Mouse (Mus musculus) CH12.LX (cell line): ENCODE results near the gene 5730480H06Rik. TPM values are rescaled to one million over a fixed set of nuclear protein-coding genes. Genes with fewer than 3 reads are reported as not detected.

Experiments
- DNase-seq: peaks from one replicate; pipeline ENCODE4 v3.0.0-alpha.2; 2013; ENCODE audit errors: extremely low read depth
- H3K27ac ChIP-seq: 2 replicates; pipeline ENCODE4 v1.5.1; 2012; ENCODE audit warnings: low read depth, mild to moderate bottlenecking, control low read depth, moderate library complexity; ENCODE audit not compliant: insufficient read depth
- H3K27me3 ChIP-seq: replicated peaks from 2 replicates; pipeline ENCODE3; 2012; ENCODE audit warnings: inconsistent platforms
- H3K36me3 ChIP-seq, 2 experiments: replicated peaks in 1 of 2; 2 replicates each; pipeline versions ENCODE3 to v1.6.1; 2012; ENCODE audit warnings: inconsistent platforms in 1 of 2, low read length in 1 of 2, mild to moderate bottlenecking in 1 of 2, mixed read lengths in 1 of 2, moderate library complexity in 1 of 2; ENCODE audit not compliant: control insufficient read depth in 1 of 2, insufficient read depth in 1 of 2
- H3K4me1 ChIP-seq, 2 experiments: 2 replicates each; pipeline ENCODE4 v1.6.1; 2012; ENCODE audit warnings: inconsistent platforms in 1 of 2, moderate library complexity in 1 of 2; ENCODE audit not compliant: insufficient read depth in 2 of 2, control insufficient read depth in 1 of 2
- H3K4me2 ChIP-seq: 2 replicates; pipeline ENCODE4 v1.6.1; 2012; ENCODE audit warnings: low read depth, mild to moderate bottlenecking, control low read depth; ENCODE audit not compliant: poor library complexity, insufficient read depth, severe bottlenecking
- H3K4me3 ChIP-seq, 3 experiments: fragments of 150-350 bp in 1 of 3; sonication (generic) in 1 of 3; replicated peaks in 1 of 3; 2 replicates each; pipeline versions ENCODE3 to v1.5.1; 2011 to 2012; ENCODE audit warnings: low read depth in 2 of 3, low read length in 2 of 3, mild to moderate bottlenecking in 2 of 3, moderate library complexity in 2 of 3, control low read depth in 1 of 3, improper control_type of control experiment in 1 of 3, inconsistent platforms in 1 of 3, mixed read lengths in 1 of 3; ENCODE audit not compliant: poor library complexity in 1 of 3
- H3K79me2 ChIP-seq: replicated peaks from 2 replicates; pipeline ENCODE4 v1.6.1; 2012; ENCODE audit warnings: mild to moderate bottlenecking, moderate library complexity; ENCODE audit not compliant: control insufficient read depth, poor library complexity, insufficient read depth, severe bottlenecking; ENCODE audit errors: extremely low read depth
- H3K9ac ChIP-seq: 2 replicates; pipeline ENCODE4 v1.6.1; 2012; ENCODE audit warnings: low read depth, mild to moderate bottlenecking, control low read depth, moderate library complexity; ENCODE audit not compliant: insufficient read depth
- H3K9me3 ChIP-seq: replicated peaks from 2 replicates; pipeline ENCODE3; 2012; ENCODE audit warnings: low read length, inconsistent platforms, mixed read lengths
- CHD1 ChIP-seq: IDR thresholded peaks from 2 replicates; pipeline ENCODE4 v1.6.1; 2012; ENCODE audit warnings: low read depth, low read length, improper control_type of control experiment, inconsistent platforms
- CHD2 ChIP-seq: IDR thresholded peaks from 2 replicates; pipeline ENCODE4 v1.6.1; 2011; ENCODE audit warnings: low read length, improper control_type of control experiment
- E2F4 ChIP-seq: IDR thresholded peaks from 2 replicates; pipeline ENCODE4 v1.6.1; 2011; ENCODE audit warnings: low read depth, low read length, improper control_type of control experiment; ENCODE audit not compliant: insufficient replicate concordance
- HCFC1 ChIP-seq: IDR thresholded peaks from 2 replicates; pipeline ENCODE4 v1.6.1; 2012; ENCODE audit warnings: low read depth, mild to moderate bottlenecking, inconsistent platforms, low read length, improper control_type of control experiment
- KAT2A ChIP-seq: IDR thresholded peaks from 2 replicates; pipeline ENCODE4 v1.6.1; 2012; ENCODE audit warnings: low read length, improper control_type of control experiment, inconsistent platforms; ENCODE audit not compliant: insufficient replicate concordance
- MEF2A ChIP-seq: IDR thresholded peaks from 2 replicates; pipeline ENCODE4 v1.6.1; 2014; ENCODE audit warnings: low read depth, mild to moderate bottlenecking, inconsistent platforms, low read length, improper control_type of control experiment, borderline replicate concordance
- MYC ChIP-seq: IDR thresholded peaks from 2 replicates; pipeline ENCODE4 v1.6.1; 2011; ENCODE audit warnings: low read depth, mild to moderate bottlenecking, improper control_type of control experiment, low read length
- PAX5 ChIP-seq: IDR thresholded peaks from 2 replicates; pipeline ENCODE4 v1.6.1; 2012; ENCODE audit warnings: low read length, inconsistent platforms, mixed read lengths
- RAD21 ChIP-seq: IDR thresholded peaks from 2 replicates; pipeline ENCODE4 v1.6.1; 2011; ENCODE audit warnings: low read depth, mild to moderate bottlenecking, low read length, improper control_type of control experiment, moderate library complexity
- ZC3H11A ChIP-seq: IDR thresholded peaks from 2 replicates; pipeline ENCODE4 v1.6.1; 2012; ENCODE audit warnings: low read depth, mild to moderate bottlenecking, inconsistent platforms, low read length, improper control_type of control experiment
- ZKSCAN1 ChIP-seq: IDR thresholded peaks from 2 replicates; pipeline ENCODE4 v1.6.1; 2012; ENCODE audit warnings: low read depth, inconsistent platforms, low read length, improper control_type of control experiment, borderline replicate concordance
- ZMIZ1 ChIP-seq: IDR thresholded peaks from 2 replicates; pipeline ENCODE4 v1.6.1; 2012; ENCODE audit warnings: low read depth, mild to moderate bottlenecking, inconsistent platforms, low read length, improper control_type of control experiment
- dilution Hi-C: fragments of 300-500 bp; cut with MboI; formaldehyde crosslinking; loops from 2 replicates; pipeline ENCODE4 v1.14.3; 2020; ENCODE audit warnings: low sequenced_read_pairs; ENCODE audit not compliant: extremely low pct_unique_long_range_greater_than_20kb, extremely low pct_ligation_motif_present
- in situ Hi-C: fragments of 300-500 bp; cut with MboI; formaldehyde crosslinking; loops from 3 replicates; pipeline ENCODE4 v1.14.3; 2019; ENCODE audit warnings: low sequenced_read_pairs, low pct_ligation_motif_present, low pct_unique_long_range_greater_than_20kb, mixed read lengths
- polyA plus RNA-seq: library from polyadenylated mRNA; unstranded; fragments of >175 nt; gene quantifications from 2 replicates; pipeline ENCODE4 v1.2.1, GENCODE M21; 2012; ENCODE audit warnings: low read depth; ENCODE audit not compliant: insufficient read length
- total RNA-seq, 2 experiments: library from RNA; depleted of rRNA; stranded (reverse); fragments of 300-350 nt in 1 of 2; fragments of >200 nt in 1 of 2; gene quantifications; 2 replicates each; pipeline ENCODE4 v1.2.3; 2012 to 2014

The 5730480H06Rik gene
- 10.2 and 11.4 TPM in 2 replicates for total RNA-seq (2012; rRNA removed)
- total RNA-seq (2014; rRNA removed): 26.1 and 28.3 TPM in 2 replicates
- polyA plus RNA-seq: 26.3 and 29.2 TPM in 2 replicates

- no peak for DNase-seq
- H3K4me1 ChIP-seq: peaks cover 0 to 10% of the 10 kb centered on the region in 2 experiments; a peak in 2 of 4 replicates
- TF ChIP-seq MEF2A (no peak), RAD21 (no peak), ZMIZ1 (no peak)
- TF ChIP-seq, all 38 proteins: peak for 0
- in situ Hi-C loops (no loop called here), dilution Hi-C loops (no loop called here)
- Histone ChIP-seq H3K9ac (no peak within 1 kb of the TSS), H3K79me2 (no peaks in the 10 kb centered on the region), H3K27me3 (no peaks in the 10 kb centered on the region), H3K9me3 (no peaks in the 10 kb centered on the region), H3K4me3 (no peak within 1 kb of the TSS), H3K4me2 (no peak within 1 kb of the TSS), H3K36me3 (no peaks in the 10 kb centered on the region), H3K27ac (no peak within 1 kb of the TSS)
These were observed at the start of gene 5730480H06Rik for GRCm38 (mm10) chr5:48327652-48328051. 5730480H06Rik (plus strand) TSS chr5:48327952.

GRCm38 (mm10) chr5:48301186-48301585 is 26.6 kb upstream of the 5730480H06Rik start:
- Histone ChIP-seq H3K4me1 (no peaks in the 10 kb centered on the region), H3K79me2 (no peaks in the 10 kb centered on the region), H3K9me3 (no peaks in the 10 kb centered on the region), H3K9ac (no peak overlapping the region), H3K4me2 (no peak overlapping the region), H3K4me3 (no peak overlapping the region), H3K36me3 (no peaks in the 10 kb centered on the region), H3K27me3 (no peaks in the 10 kb centered on the region), H3K27ac (no peak overlapping the region)
- no peak for TF ChIP-seq MYC
- TF ChIP-seq ZC3H11A: no peak
- TF ChIP-seq E2F4: no peak
- TF ChIP-seq RAD21: no peak
- TF ChIP-seq CHD1: no peak
- no peak for TF ChIP-seq HCFC1
- no peak for TF ChIP-seq ZKSCAN1
- TF ChIP-seq PAX5: no peak
- TF ChIP-seq KAT2A: no peak
- dilution Hi-C loops: no loop called here
- in situ Hi-C loops: no loop called here
- no peak for DNase-seq

GRCm38 (mm10) chr5:48315057-48315602 is 12.6 kb upstream of the 5730480H06Rik start:
- H3K79me2 ChIP-seq: no peaks in the 10 kb centered on the region
- no peak overlapping the region for H3K27ac ChIP-seq
- no peak for TF ChIP-seq CHD2
- no peaks in the 10 kb centered on the region for H3K9me3 ChIP-seq
- H3K36me3 ChIP-seq: no peaks in the 10 kb centered on the region
- no peak overlapping the region for H3K9ac ChIP-seq
- no peaks in the 10 kb centered on the region for H3K27me3 ChIP-seq
- in situ Hi-C loops: no loop called here
- no peak overlapping the region for H3K4me2 ChIP-seq
- no peak overlapping the region for H3K4me3 ChIP-seq
- dilution Hi-C loops: no loop called here
- H3K4me1 ChIP-seq: no peaks in the 10 kb centered on the region
- no peak for DNase-seq
